Mouse (Mus musculus): ENCODE results near the gene Fam71a. TPM values are rescaled to one million over a fixed set of nuclear protein-coding genes. Genes with fewer than 3 reads are reported as not detected.
A peak's percentile ranks its signal among the peaks of the same experiment; 100 is the strongest.

Gene Fam71a
- total and polyA plus RNA-seq, 2 experiments from 2014 or later: not detected

DNA sequence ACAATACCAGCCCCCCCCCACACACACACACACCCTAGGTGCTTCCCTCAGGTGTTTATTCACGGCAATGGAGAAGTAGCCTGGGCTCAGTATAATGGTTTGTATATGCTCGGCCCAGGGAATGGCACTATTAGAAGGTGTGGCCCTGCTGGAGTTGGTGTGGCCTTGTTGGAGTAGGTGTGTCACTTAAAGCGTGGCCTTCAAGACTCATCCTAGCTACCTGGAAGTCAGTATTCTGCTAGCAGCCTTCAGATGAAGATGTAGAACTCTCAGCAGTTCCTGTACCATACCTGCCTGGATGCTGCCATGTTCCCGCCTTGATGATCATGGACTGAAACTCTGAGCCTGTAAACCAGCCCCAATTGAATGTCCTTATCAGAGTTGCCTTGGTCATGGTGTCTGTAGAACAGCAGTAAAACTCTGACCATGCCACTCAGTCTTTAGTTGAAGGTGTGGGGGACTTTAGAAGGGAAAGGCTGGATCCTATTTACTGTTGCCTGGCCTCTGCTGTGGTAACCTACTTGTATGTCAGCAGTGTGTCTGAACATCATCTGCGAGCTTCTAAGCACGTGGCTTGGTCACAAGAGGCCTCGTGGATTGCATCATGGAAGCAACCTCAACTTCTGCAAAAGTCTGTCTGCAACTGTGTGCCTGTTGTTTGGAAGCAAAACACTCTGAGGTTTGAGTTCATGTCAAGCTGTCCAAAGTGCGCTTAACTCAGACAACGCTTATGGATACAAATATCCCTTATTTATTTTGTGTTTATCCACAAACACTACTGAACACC is 36.4 kb upstream of the Fam71a start:
- Histone ChIP-seq H3K27me3 (ENCODE audit: insufficient read depth, low read length) (no peaks in the 10 kb centered on the region), H3K36me3 (ENCODE audit: insufficient read depth, low read length) (no peaks in the 10 kb centered on the region), H3K27ac (no peak overlapping the region), H3K9ac (replicated peaks; ENCODE audit: low read length) (no peak overlapping the region), H3K4me3 (ENCODE audit: low read length) (no peak overlapping the region), H3K4me2 (ENCODE audit: low read depth, low read length) (no peak overlapping the region), H3K9me3 (ENCODE audit: low read length) (no peaks in the 10 kb centered on the region), H3K4me1 (ENCODE audit: insufficient read depth, low read length) (no peaks in the 10 kb centered on the region)
- DNase-seq (ENCODE audit: low spot score) (no peak), ATAC-seq (no peak)
- WGBS: 85% methylated on average over 9 of the region's 9 CpGs
- TF ChIP-seq CTCF (IDR thresholded peaks at IDR 0.05; ENCODE audit: low read depth): no peak

DNA sequence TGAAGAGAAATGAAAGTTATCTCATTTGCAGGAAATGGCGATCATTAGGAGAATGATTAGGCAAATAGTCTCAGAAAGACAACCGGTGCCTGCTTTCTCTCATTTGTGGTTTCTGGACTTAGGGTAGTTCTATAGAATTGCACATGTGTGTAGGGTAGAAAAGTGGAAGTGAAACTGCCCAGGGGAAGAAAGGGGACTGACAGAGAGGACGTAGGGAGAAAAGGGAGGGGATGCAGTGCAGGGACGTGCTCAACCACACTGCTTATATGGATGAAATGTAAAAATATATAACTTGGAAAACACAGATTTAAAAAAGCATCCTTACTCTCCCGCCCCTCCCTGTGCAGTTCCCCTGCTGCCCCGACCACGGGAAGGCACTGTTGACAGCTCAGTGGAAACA is 33.3 kb upstream of the Fam71a start:
- Histone ChIP-seq H3K27me3 (ENCODE audit: insufficient read depth, low read length) (no peaks in the 10 kb centered on the region), H3K27ac (no peak overlapping the region), H3K9ac (replicated peaks; ENCODE audit: low read length) (no peak overlapping the region), H3K9me3 (ENCODE audit: low read length) (no peaks in the 10 kb centered on the region), H3K4me2 (ENCODE audit: low read depth, low read length) (no peak overlapping the region), H3K4me3 (ENCODE audit: low read length) (no peak overlapping the region), H3K4me1 (ENCODE audit: insufficient read depth, low read length) (no peaks in the 10 kb centered on the region), H3K36me3 (ENCODE audit: insufficient read depth, low read length) (no peaks in the 10 kb centered on the region)
- DNase-seq (ENCODE audit: low spot score) (no peak), ATAC-seq (no peak)
- no peak for TF ChIP-seq CTCF (IDR thresholded peaks at IDR 0.05; ENCODE audit: low read depth)
- 73% methylated on average over 7 of the region's 7 CpGs for WGBS

DNA sequence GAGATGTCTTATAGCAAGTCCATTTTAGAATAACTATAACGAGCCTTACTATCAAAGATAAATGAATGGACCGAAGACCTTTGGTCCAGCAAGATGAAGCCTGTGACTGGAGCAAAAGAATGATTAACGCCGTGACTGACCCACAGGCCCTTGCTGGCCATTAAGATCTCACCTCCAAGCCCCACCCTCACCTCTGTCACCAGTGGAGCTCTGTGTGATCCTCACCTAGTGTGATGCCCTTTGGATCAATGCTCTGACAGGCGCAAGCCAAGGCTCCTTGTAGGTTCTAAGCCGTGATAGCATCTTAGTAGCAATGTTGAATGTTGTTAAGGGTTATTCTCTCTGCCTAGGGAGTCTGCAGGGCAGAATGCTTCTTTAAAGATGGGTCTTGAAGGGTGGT is 31.4 kb upstream of the Fam71a start:
- DNase-seq (ENCODE audit: low spot score) (no peak), ATAC-seq (no peak)
- Histone ChIP-seq H3K27me3 (ENCODE audit: insufficient read depth, low read length) (no peaks in the 10 kb centered on the region), H3K27ac (no peak overlapping the region), H3K4me1 (ENCODE audit: insufficient read depth, low read length) (no peaks in the 10 kb centered on the region), H3K4me3 (ENCODE audit: low read length) (no peak overlapping the region), H3K9me3 (ENCODE audit: low read length) (no peaks in the 10 kb centered on the region), H3K4me2 (ENCODE audit: low read depth, low read length) (no peak overlapping the region), H3K36me3 (ENCODE audit: insufficient read depth, low read length) (no peaks in the 10 kb centered on the region), H3K9ac (replicated peaks; ENCODE audit: low read length) (no peak overlapping the region)
- TF ChIP-seq CTCF (IDR thresholded peaks at IDR 0.05; ENCODE audit: low read depth): no peak
- WGBS: 92% methylated on average over 6 of the region's 6 CpGs

DNA sequence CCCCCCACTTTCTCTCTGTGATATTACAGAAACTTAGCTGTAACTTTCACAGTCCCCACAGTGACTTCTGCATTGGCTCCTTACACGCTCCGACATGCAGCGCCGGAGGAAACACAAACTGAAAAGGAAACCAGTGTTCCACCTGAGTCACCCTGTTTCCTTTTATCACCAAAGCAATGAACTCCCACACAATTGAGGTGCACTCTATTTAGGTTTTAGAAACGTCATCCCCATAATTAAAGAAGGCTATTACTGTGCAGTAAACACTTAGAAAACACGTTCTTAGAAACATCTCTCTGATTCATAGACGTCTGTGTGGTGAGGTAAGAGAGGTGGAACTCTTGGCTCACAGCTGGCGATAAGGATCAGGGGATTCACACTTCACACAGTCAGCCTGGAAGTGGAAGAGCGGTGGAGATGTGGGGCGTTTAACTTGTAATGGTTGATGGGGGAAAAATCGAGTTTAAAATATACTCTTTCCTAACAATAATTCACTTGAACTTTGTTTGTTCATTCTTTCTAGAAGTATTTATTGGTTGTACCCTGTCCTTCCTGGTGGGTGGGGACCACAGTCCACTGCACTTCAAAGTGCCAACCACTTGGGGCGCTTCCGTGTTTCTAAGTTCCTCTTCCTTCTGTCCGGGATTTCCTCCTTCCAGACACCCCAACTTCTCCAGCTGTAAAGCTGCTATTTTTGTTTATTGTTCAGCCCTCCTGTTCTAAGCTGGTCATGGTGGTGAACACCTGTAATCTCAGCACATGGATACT is 29.2 kb upstream of the Fam71a start:
- WGBS: 51% methylated on average over 14 of the region's 14 CpGs
- DNase-seq (ENCODE audit: low spot score): peak; percentile 33
- no peak for ATAC-seq

DNA sequence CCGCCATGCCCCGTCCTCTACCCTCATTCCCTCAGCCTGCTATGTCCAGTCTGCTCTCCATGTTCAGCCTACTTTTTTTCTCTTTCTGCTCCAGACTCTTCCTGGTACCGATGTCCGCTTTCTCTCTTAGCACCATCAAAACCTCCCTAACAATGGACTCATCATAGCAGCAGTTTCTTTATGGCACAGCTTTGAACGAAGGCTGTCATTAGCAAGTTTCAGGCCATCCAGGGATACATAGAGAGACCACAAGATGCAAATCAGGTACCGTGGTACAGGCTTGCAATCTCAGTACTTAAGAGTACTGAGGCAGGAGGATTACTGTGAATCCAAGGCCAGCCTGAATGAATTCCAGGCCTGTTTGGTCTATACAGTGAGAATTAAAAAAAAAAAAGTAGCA is 28.1 kb upstream of the Fam71a start:
- WGBS: 87% methylated on average over 6 of the region's 6 CpGs
- DNase-seq (ENCODE audit: low spot score): no peak

More for the DNA sequence above, 29.2 kb upstream of the Fam71a start:
- Histone ChIP-seq H3K27ac (no peak overlapping the region), H3K4me1 (ENCODE audit: insufficient read depth, low read length) (no peaks in the 10 kb centered on the region), H3K9me3 (ENCODE audit: low read length) (no peaks in the 10 kb centered on the region), H3K4me3 (ENCODE audit: low read length) (no peak overlapping the region), H3K4me2 (ENCODE audit: low read depth, low read length) (no peak overlapping the region), H3K9ac (replicated peaks; ENCODE audit: low read length) (no peak overlapping the region), H3K36me3 (ENCODE audit: insufficient read depth, low read length) (no peaks in the 10 kb centered on the region), H3K27me3 (ENCODE audit: insufficient read depth, low read length) (no peaks in the 10 kb centered on the region)
- TF ChIP-seq CTCF (IDR thresholded peaks at IDR 0.05; ENCODE audit: low read depth): peak; percentile 50

DNA sequence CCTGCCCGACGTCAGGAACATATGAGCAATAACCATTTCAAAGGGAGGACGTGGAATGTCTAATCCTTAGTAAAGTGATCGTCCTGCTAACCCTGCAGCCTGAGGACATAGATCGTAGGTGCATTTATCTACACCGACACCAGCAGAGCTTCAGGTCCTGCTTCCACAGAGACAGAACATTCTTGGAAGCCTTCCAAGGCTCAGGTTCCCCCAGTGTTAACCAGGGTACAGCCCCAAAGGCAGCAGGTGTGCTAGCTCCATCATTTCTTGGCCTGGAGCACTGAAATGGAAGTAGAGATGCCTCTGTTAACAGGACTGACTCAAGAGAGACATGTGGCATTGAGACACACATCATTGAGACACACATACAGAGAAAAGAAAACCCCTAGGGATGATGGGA is 27.6 kb upstream of the Fam71a start:
- H3K4me3 ChIP-seq (ENCODE audit: low read length): no peak overlapping the region
- no peak for TF ChIP-seq CTCF (IDR thresholded peaks at IDR 0.05; ENCODE audit: low read depth)
- H3K36me3 ChIP-seq (ENCODE audit: insufficient read depth, low read length): no peaks in the 10 kb centered on the region
- 71% methylated on average over 6 of the region's 6 CpGs for WGBS
- H3K4me2 ChIP-seq (ENCODE audit: low read depth, low read length): no peak overlapping the region
- no peak overlapping the region for H3K27ac ChIP-seq
- H3K9ac ChIP-seq (replicated peaks; ENCODE audit: low read length): no peak overlapping the region
- no peaks in the 10 kb centered on the region for H3K9me3 ChIP-seq (ENCODE audit: low read length)
- peaks cover 13% of the 10 kb centered on the region for H3K27me3 ChIP-seq (ENCODE audit: insufficient read depth, low read length)
- ATAC-seq: no peak
- no peaks in the 10 kb centered on the region for H3K4me1 ChIP-seq (ENCODE audit: insufficient read depth, low read length)
- no peak for DNase-seq (ENCODE audit: low spot score)

More for the DNA sequence above, 28.1 kb upstream of the Fam71a start:
- Histone ChIP-seq H3K9ac (replicated peaks; ENCODE audit: low read length) (no peak overlapping the region), H3K36me3 (ENCODE audit: insufficient read depth, low read length) (no peaks in the 10 kb centered on the region), H3K9me3 (ENCODE audit: low read length) (no peaks in the 10 kb centered on the region), H3K4me2 (ENCODE audit: low read depth, low read length) (no peak overlapping the region), H3K27ac (no peak overlapping the region), H3K4me3 (ENCODE audit: low read length) (no peak overlapping the region), H3K27me3 (ENCODE audit: insufficient read depth, low read length) (peaks cover 9% of the 10 kb centered on the region; the same call in 1 of the 2 replicates), H3K4me1 (ENCODE audit: insufficient read depth, low read length) (no peaks in the 10 kb centered on the region)
- no peak for TF ChIP-seq CTCF (IDR thresholded peaks at IDR 0.05; ENCODE audit: low read depth)
- ATAC-seq: no peak

All from hindbrain, postnatal 0 days (tissue).